Mouse (Mus musculus): ENCODE measurements at regions not wholly inside any gene's neighbourhood (a gene's known extent, or its start where the extent isn't known, plus 50 kb on each side); places are given as distances from the start of the nearest gene placed in this dataset.
"Not testable (repeated sequence)": the region's sequence is repeated elsewhere in the genome, so short reads cannot be mapped to it uniquely, and the experiment has no call there.

- intact Hi-C loops (cut with DNase I): no loop called here
- Histone ChIP-seq H3K27ac (no peak overlapping the region), H3K4me3 (no peak overlapping the region)
- TF ChIP-seq CTCF (IDR thresholded peaks at IDR 0.05): no peak
- DNase-seq: no peak
Observed at GRCm38 (mm10) chr4:122025866-122026265, 404.0 kb upstream of the Gm12887 start.

GRCm38 (mm10) chr4:122022854-122023253 lies 401.0 kb upstream of the Gm12887 start:
- no peak for TF ChIP-seq CTCF (IDR thresholded peaks at IDR 0.05)
- Histone ChIP-seq H3K4me3 (no peak overlapping the region), H3K27ac (no peak overlapping the region)
- DNase-seq: no peak
- intact Hi-C loops (cut with DNase I): no loop called here

GRCm38 (mm10) chr4:122008938-122009459 lies 387.1 kb upstream of the Gm12887 start:
- H3K4me3 ChIP-seq: not testable (repeated sequence)

GRCm38 (mm10) chr4:122008168-122008839 lies 386.4 kb upstream of the Gm12887 start:
- no peak for DNase-seq
- H3K27ac ChIP-seq: no peak overlapping the region
- intact Hi-C loops (cut with DNase I): no loop called here
- no peak overlapping the region for H3K4me3 ChIP-seq
- TF ChIP-seq CTCF (IDR thresholded peaks at IDR 0.05): no peak

More at GRCm38 (mm10) chr4:122008938-122009459, 387.1 kb upstream of the Gm12887 start:
- peak; percentile 14 for DNase-seq
- intact Hi-C loops (cut with DNase I); H3K27ac ChIP-seq: not testable (repeated sequence)

GRCm38 (mm10) chr4:121986741-121987140 lies 364.8 kb upstream of the Gm12887 start:
- H3K4me3 ChIP-seq: no peak overlapping the region
- TF ChIP-seq CTCF (IDR thresholded peaks at IDR 0.05): no peak
- no peak for DNase-seq
- intact Hi-C loops (cut with DNase I): no loop called here
- H3K27ac ChIP-seq: no peak overlapping the region

- no peak for DNase-seq
- no peak for TF ChIP-seq CTCF (IDR thresholded peaks at IDR 0.05)
- intact Hi-C loops (cut with DNase I): no loop called here
- Histone ChIP-seq H3K27ac (no peak overlapping the region), H3K4me3 (no peak overlapping the region)
Observed at GRCm38 (mm10) chr4:121985371-121985770, 363.5 kb upstream of the Gm12887 start.

- Histone ChIP-seq H3K4me3 (no peak overlapping the region), H3K27ac (no peak overlapping the region)
- TF ChIP-seq CTCF (IDR thresholded peaks at IDR 0.05): no peak
- no peak for DNase-seq
- intact Hi-C loops (cut with DNase I): no loop called here
Observed at GRCm38 (mm10) chr4:121975831-121976230, 353.9 kb upstream of the Gm12887 start.

All from gastrocnemius, adult 2 months (tissue).